Mouse (Mus musculus) adrenal gland, postnatal 0 days (tissue): ENCODE measurements around the gene Gm21762. TPM values are rescaled to one million over a fixed set of nuclear protein-coding genes. Genes with fewer than 3 reads are reported as not detected.

ENCODE experiments used
- polyA plus RNA-seq: library from polyadenylated mRNA; unstranded; fragments of >200 nt; fragmentation: Nextera tagmentation; extraction: Ambion mirVana; gene quantifications from 2 replicates; pipeline ENCODE4 v1.2.1, GENCODE M21; 2015

Gm21762 gene
- not detected in 2 replicates for polyA plus RNA-seq

GRCm38 (mm10) chr13:120215847-120216246 lies at the start of gene Gm21762:
TSS of gene Gm21762 (minus strand) at chr13:120215947.

GRCm38 (mm10) chr13:120262870-120263269 lies 47.1 kb upstream of the Gm21762 start, which contains the start of gene AF067061:
TSS of gene AF067061 (plus strand) at chr13:120263114.

DNA sequence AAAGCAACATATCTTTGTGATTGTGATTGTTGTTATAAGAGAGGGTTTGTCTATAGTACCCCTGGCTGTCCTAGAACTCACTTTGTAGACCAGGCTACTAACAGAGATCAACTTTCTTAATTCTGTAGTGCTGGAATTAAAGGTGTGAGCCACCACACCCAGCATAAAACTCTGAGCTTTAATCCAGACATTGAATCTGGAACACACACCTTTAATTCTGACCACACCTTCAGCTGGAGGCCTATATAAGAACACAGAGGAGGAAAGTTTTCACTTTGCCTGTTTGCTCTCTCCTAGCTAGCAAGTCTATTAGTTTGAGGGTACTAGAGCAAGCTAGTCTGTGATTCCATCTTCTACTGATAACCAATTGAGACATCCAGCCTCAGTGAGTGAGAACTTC lies 23.1 kb upstream of the Gm21762 start, which contains the start of gene Gm21731:
TSS of gene Gm21731 (plus strand) at position 301 of the 400 bp plus-strand sequence.

GRCm38 (mm10) chr13:120172133-120172532 lies 43.6 kb downstream of the Gm21762 start, which contains the start of gene Gm21818:
TSS of gene Gm21818 (plus strand) at chr13:120172433.

Other genes starting within 250 kb of the Gm21762 start
- gene Gm36079, start 188.9 kb downstream of the Gm21762 start, polyA plus RNA-seq, result not detected in 2 replicates
- 0.40 and 0.49 TPM in 2 replicates for gene Gm21188, start 163.8 kb downstream of the Gm21762 start, polyA plus RNA-seq
- not detected in 2 replicates for gene Gm20767, start 75.7 kb downstream of the Gm21762 start, polyA plus RNA-seq
- gene Gm21818, start 43.5 kb downstream of the Gm21762 start, polyA plus RNA-seq, result not detected in 2 replicates
- gene Gm21731, start 23.2 kb upstream of the Gm21762 start, polyA plus RNA-seq, result not detected in 2 replicates
- not detected in 2 replicates for gene AF067061, start 47.2 kb upstream of the Gm21762 start, polyA plus RNA-seq
- gene BC147527, start 84.4 kb upstream of the Gm21762 start, polyA plus RNA-seq, result 0.21 and 0.28 TPM in 2 replicates
- not detected in 2 replicates for gene Tcstv3, start 100.9 kb upstream of the Gm21762 start, polyA plus RNA-seq